Mouse (Mus musculus): ENCODE data around the gene Cfap65. TPM values are rescaled to one million over a fixed set of nuclear protein-coding genes. Genes with fewer than 3 reads are reported as not detected.

Gene Cfap65
- polyA plus RNA-seq, 1 experiment from 2014 or later: 0.27 TPM

DNA sequence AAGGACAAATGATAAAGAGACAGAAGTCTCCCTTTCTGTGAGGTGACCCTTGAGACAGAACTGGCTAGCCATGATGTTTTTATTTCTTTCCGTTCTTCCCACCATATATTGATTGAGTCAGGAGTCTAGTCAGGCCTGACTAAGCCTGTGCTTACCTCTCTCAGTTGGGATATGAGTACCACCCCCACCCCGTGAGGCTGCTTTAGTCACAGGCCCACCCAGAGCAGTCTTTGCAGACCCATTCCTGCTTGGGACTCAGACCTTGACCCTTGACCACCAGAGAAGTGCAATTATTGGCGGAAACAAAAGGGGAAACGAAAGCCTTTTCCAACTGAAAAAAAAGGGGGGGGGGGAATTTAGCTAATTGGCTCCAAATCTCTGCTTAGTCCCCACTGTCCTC, 77.7 kb downstream of the Cfap65 start:
- Histone ChIP-seq H3K9ac (ENCODE audit: low read length) (no peak overlapping the region), H3K4me3 (ENCODE audit: low read depth, low read length) (0 out of 2 replicates have a peak overlapping the region, but pooled peaks have one; percentile 16), H3K4me1 (replicated peaks; ENCODE audit: control insufficient read depth, insufficient read depth, low read length) (peaks cover 3% of the 10 kb centered on the region), H3K36me3 (ENCODE audit: control insufficient read depth, insufficient read depth, low read length) (no peaks in the 10 kb centered on the region), H3K27me3 (replicated peaks; ENCODE audit: control insufficient read depth, insufficient read depth, low read length) (peaks cover 83% of the 10 kb centered on the region), H3K27ac (ENCODE audit: low read depth) (no peak overlapping the region), H3K9me3 (ENCODE audit: control insufficient read depth, low read length) (no peaks in the 10 kb centered on the region), H3K4me2 (ENCODE audit: low read length) (peak overlapping the region; percentile 40)
- DNase-seq (ENCODE audit: low spot score): no peak
- 5% methylated on average over 4 of the region's 4 CpGs for WGBS
- no peak for ATAC-seq (replicated peaks; ENCODE audit: low FRiP score, low TSS enrichment, low read depth)

DNA sequence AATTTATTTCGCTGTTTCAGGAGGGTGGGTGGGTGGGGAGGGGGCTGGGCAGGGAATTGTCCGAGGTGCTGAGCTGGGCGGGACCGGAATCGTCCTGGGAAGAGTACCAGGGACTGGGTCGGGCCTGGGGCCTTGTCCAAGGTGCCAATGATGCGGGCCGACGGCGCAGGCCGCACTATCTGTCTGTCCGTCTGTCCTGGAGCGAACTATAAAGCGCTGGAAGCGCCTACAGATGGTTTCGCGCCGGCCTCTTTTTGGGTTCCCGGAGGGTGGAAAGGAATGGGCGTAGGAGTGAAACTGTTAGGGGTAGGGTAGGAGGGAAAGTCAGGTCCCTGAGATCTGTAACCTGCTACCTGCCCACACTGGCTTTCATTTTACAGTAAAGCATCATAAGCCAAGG, 78.2 kb downstream of the Cfap65 start:
- Histone ChIP-seq H3K9ac (ENCODE audit: low read length) (no peak overlapping the region), H3K4me1 (replicated peaks; ENCODE audit: control insufficient read depth, insufficient read depth, low read length) (peaks cover 3% of the 10 kb centered on the region), H3K27ac (ENCODE audit: low read depth) (no peak overlapping the region), H3K4me2 (ENCODE audit: low read length) (no peak overlapping the region), H3K36me3 (ENCODE audit: control insufficient read depth, insufficient read depth, low read length) (no peaks in the 10 kb centered on the region), H3K9me3 (ENCODE audit: control insufficient read depth, low read length) (no peaks in the 10 kb centered on the region), H3K27me3 (replicated peaks; ENCODE audit: control insufficient read depth, insufficient read depth, low read length) (peaks cover 87% of the 10 kb centered on the region), H3K4me3 (ENCODE audit: low read depth, low read length) (no peak overlapping the region)
- DNase-seq (ENCODE audit: low spot score) (no peak), ATAC-seq (replicated peaks; ENCODE audit: low FRiP score, low TSS enrichment, low read depth) (no peak)
- 2% methylated on average over 20 of the region's 20 CpGs for WGBS

DNA sequence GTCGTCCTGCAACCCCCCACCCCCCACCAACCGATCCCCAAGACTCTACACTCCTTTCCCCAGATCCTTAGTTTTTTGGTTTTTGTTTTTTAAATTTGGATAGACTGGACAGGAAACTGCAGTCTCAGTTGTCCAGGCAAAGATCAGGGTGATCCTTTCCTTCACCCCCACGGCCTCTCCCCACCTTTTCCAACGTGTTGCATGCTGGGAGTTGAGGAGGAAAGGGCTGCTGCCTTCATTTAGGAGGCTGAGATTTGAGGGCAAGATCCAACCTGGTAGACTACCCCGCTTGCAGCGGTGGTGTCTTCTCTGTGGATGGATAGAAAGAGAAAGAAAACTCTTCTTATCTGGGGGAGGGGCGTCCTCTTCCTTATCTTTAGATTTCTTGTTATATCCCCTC, 78.6 kb downstream of the Cfap65 start:
- Histone ChIP-seq H3K4me1 (replicated peaks; ENCODE audit: control insufficient read depth, insufficient read depth, low read length) (peaks cover 3% of the 10 kb centered on the region), H3K36me3 (ENCODE audit: control insufficient read depth, insufficient read depth, low read length) (no peaks in the 10 kb centered on the region), H3K27me3 (replicated peaks; ENCODE audit: control insufficient read depth, insufficient read depth, low read length) (peaks cover 91% of the 10 kb centered on the region), H3K9ac (ENCODE audit: low read length) (no peak overlapping the region), H3K9me3 (ENCODE audit: control insufficient read depth, low read length) (no peaks in the 10 kb centered on the region), H3K4me3 (ENCODE audit: low read depth, low read length) (no peak overlapping the region), H3K4me2 (ENCODE audit: low read length) (no peak overlapping the region), H3K27ac (ENCODE audit: low read depth) (no peak overlapping the region)
- under 1% methylated on average over 7 of the region's 7 CpGs for WGBS
- DNase-seq (ENCODE audit: low spot score) (peak; percentile 53), ATAC-seq (replicated peaks; ENCODE audit: low FRiP score, low TSS enrichment, low read depth) (no peak)

DNA sequence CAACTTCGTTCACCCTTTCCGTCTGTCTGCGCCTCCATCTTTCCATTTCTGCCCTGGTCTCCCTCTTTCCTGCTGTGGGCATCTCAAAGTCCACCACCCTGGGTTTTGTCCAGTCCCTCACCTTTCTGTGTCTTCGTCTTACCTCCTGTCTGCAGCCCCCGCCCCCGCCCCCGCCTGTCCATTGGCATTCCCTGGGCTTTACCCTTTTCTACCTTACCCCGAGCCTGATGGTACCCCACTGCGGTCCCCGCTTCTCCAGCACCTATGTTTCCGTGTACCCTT, 79.0 kb downstream of the Cfap65 start:
- Histone ChIP-seq H3K27ac (ENCODE audit: low read depth) (no peak overlapping the region), H3K9ac (ENCODE audit: low read length) (no peak overlapping the region), H3K27me3 (replicated peaks; ENCODE audit: control insufficient read depth, insufficient read depth, low read length) (peaks cover 96% of the 10 kb centered on the region), H3K4me3 (ENCODE audit: low read depth, low read length) (peak overlapping the region; percentile 49; the same call in 1 of the 2 replicates), H3K4me1 (replicated peaks; ENCODE audit: control insufficient read depth, insufficient read depth, low read length) (peaks cover 3% of the 10 kb centered on the region), H3K36me3 (ENCODE audit: control insufficient read depth, insufficient read depth, low read length) (no peaks in the 10 kb centered on the region), H3K9me3 (ENCODE audit: control insufficient read depth, low read length) (no peaks in the 10 kb centered on the region), H3K4me2 (ENCODE audit: low read length) (peak overlapping the region; percentile 98)
- 1% methylated on average over 10 of the region's 11 CpGs for WGBS
- ATAC-seq (replicated peaks; ENCODE audit: low FRiP score, low TSS enrichment, low read depth) (no peak), DNase-seq (ENCODE audit: low spot score) (no peak)

DNA sequence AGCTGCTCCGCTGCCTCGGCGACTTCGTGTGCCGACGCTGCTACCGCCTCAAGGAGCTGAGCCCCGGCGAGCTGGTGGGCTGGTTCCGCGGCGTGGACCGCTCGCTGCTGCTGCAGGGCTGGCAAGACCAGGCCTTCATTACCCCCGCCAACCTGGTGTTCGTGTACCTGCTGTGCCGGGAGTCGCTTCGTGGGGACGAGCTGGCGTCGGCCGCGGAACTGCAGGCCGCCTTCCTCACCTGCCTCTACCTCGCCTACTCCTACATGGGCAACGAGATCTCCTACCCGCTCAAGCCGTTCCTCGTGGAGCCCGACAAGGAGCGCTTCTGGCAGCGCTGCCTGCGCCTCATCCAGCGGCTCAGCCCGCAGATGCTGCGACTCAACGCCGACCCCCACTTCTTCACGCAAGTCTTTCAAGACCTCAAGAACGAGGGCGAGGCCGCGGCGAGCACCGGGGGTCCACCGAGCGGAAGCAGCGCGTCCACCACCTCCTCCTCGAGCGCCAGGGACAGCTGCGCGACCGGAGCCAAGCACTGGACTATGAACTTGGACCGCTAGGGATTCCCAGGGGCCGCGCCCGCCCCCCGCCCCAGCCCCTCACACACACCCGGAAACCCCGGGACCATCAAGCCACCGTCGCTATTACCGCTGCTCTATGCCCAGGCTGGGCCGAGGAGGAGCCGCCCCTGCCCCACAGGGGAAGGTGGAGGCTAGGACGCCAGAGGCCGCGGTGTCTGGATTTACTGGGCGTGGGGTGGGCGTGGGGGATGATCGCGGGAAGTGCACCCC, 79.6 kb downstream of the Cfap65 start:
- ATAC-seq (replicated peaks; ENCODE audit: low FRiP score, low TSS enrichment, low read depth) (no peak), DNase-seq (ENCODE audit: low spot score) (peak; percentile 68)
- Histone ChIP-seq H3K9ac (ENCODE audit: low read length) (no peak overlapping the region), H3K36me3 (ENCODE audit: control insufficient read depth, insufficient read depth, low read length) (no peaks in the 10 kb centered on the region), H3K27ac (ENCODE audit: low read depth) (no peak overlapping the region), H3K4me1 (replicated peaks; ENCODE audit: control insufficient read depth, insufficient read depth, low read length) (peaks cover 3% of the 10 kb centered on the region), H3K27me3 (replicated peaks; ENCODE audit: control insufficient read depth, insufficient read depth, low read length) (peaks cover 98% of the 10 kb centered on the region), H3K4me2 (ENCODE audit: low read length) (peak overlapping the region; percentile 98), H3K9me3 (ENCODE audit: control insufficient read depth, low read length) (no peaks in the 10 kb centered on the region), H3K4me3 (ENCODE audit: low read depth, low read length) (peak overlapping the region; percentile 49)
- WGBS: 1% methylated on average over 65 of the region's 74 CpGs

DNA sequence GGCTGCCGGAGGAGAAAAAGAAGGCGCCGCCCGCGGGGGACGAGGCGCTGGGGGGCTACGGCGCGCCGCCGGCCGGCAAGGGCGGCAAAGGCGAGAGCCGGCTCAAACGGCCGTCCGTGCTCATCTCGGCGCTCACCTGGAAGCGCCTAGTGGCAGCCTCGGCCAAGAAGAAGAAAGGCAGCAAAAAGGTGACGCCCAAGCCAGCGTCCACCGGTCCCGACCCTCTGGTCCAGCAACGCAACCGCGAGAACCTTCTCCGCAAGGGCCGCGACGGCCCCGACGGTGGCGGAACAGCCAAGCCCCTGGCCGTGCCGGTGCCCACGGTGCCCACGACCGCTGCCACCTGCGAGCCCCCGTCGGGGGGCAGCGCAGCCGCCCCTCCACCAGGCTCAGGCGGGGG, 80.2 kb downstream of the Cfap65 start:
- under 1% methylated on average over 43 of the region's 48 CpGs for WGBS

DNA sequence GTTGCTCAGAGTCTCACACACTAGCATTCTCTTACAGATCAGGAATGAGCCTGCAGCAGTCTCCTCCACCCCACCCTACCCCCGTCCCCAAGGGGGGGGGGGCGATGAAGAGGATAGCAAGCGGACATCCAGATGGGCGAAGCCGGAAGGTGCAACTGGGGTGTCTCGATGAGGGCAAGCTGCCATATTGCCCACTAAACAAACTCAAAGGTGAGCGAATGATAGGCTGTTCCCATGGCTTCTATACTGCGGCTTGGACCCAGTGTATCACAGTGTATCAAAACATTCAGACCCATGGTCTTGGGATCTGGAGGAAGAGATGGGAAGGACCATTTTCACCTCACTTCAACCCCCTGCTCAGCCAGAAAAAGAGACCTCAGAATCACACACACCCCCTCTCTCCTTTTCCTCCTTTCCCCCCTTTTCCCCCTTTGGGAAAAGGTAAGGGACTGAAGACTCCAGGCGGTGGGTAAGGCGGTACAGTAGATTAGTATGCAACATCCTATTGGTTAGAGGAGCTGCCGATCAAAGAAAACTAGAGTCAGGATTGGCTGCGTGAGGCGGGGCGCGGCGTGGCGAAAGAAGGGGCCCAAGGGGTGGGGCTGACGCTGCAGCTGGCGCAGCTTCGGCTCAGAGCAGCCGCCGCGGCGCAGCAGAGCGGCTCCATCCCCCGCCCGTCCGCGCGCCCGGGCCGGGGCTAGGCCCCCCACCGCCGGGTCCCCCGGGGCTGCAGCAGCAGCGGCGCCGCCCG, 80.9 kb downstream of the Cfap65 start, which contains the start of gene Cdk5r2:
Cdk5r2 (plus strand) TSS at position 629 of the 751 bp plus-strand sequence.
- Histone ChIP-seq H3K9me3 (ENCODE audit: control insufficient read depth, low read length) (no peaks in the 10 kb centered on the region), H3K4me2 (ENCODE audit: low read length) (peak within 1 kb of the TSS; percentile 98), H3K27ac (ENCODE audit: low read depth) (no peak within 1 kb of the TSS), H3K27me3 (replicated peaks; ENCODE audit: control insufficient read depth, insufficient read depth, low read length) (peaks cover 96% of the 10 kb centered on the region), H3K9ac (ENCODE audit: low read length) (no peak within 1 kb of the TSS), H3K36me3 (ENCODE audit: control insufficient read depth, insufficient read depth, low read length) (no peaks in the 10 kb centered on the region), H3K4me3 (ENCODE audit: low read depth, low read length) (peak within 1 kb of the TSS; percentile 49), H3K4me1 (replicated peaks; ENCODE audit: control insufficient read depth, insufficient read depth, low read length) (peaks cover 3% of the 10 kb centered on the region)
- DNase-seq (ENCODE audit: low spot score): peak; percentile 89
- peak; percentile 89 for ATAC-seq (replicated peaks; ENCODE audit: low FRiP score, low TSS enrichment, low read depth)
- WGBS: 2% methylated on average over 37 of the region's 39 CpGs

More for the DNA sequence above, 80.2 kb downstream of the Cfap65 start:
- H3K4me1 ChIP-seq (replicated peaks; ENCODE audit: control insufficient read depth, insufficient read depth, low read length): peaks cover 3% of the 10 kb centered on the region
- peak overlapping the region; percentile 98 for H3K4me2 ChIP-seq (ENCODE audit: low read length)
- H3K27ac ChIP-seq (ENCODE audit: low read depth): no peak overlapping the region
- peaks cover 98% of the 10 kb centered on the region for H3K27me3 ChIP-seq (replicated peaks; ENCODE audit: control insufficient read depth, insufficient read depth, low read length)
- DNase-seq (ENCODE audit: low spot score) (no peak), ATAC-seq (replicated peaks; ENCODE audit: low FRiP score, low TSS enrichment, low read depth) (no peak; the same call in 1 of the 2 replicates)
- H3K4me3 ChIP-seq (ENCODE audit: low read depth, low read length): peak overlapping the region; percentile 49
- H3K9ac ChIP-seq (ENCODE audit: low read length): no peak overlapping the region
- H3K36me3 ChIP-seq (ENCODE audit: control insufficient read depth, insufficient read depth, low read length): no peaks in the 10 kb centered on the region
- H3K9me3 ChIP-seq (ENCODE audit: control insufficient read depth, low read length): no peaks in the 10 kb centered on the region

All from intestine, embryonic 14.5 days (tissue).